Mouse (Mus musculus) intestine, embryonic 14.5 days (tissue): ENCODE measurements around the gene Uchl4. TPM values are rescaled to one million over a fixed set of nuclear protein-coding genes. Genes with fewer than 3 reads are reported as not detected.

Experiments
- ATAC-seq: fragments of 200-750 bp; cut with Nextera tagmentation; replicated peaks from 2 replicates; pipeline ENCODE4 v1.8.0; 2017; ENCODE audit warnings: low read depth, moderate number of reproducible peaks, moderate TSS enrichment, moderate library complexity; ENCODE audit not compliant: low FRiP score, low TSS enrichment
- DNase-seq: peaks from one replicate; pipeline ENCODE4 v3.0.0-alpha.2; 2018; ENCODE audit warnings: low spot score
- H3K27ac ChIP-seq: fragments of 300-500 bp; sonication (generic); 2 replicates; pipeline ENCODE4 v1.5.1; 2014; ENCODE audit warnings: low read depth, mild to moderate bottlenecking, control low read depth
- H3K27me3 ChIP-seq: fragments of 300-500 bp; sonication (generic); replicated peaks from 2 replicates; pipeline ENCODE4 v1.6.1; 2014; ENCODE audit warnings: low read length, control low read depth; ENCODE audit not compliant: control insufficient read depth, insufficient read depth
- H3K36me3 ChIP-seq: fragments of 300-500 bp; sonication (generic); 2 replicates; pipeline ENCODE4 v1.6.1; 2014; ENCODE audit warnings: low read length, control low read depth; ENCODE audit not compliant: control insufficient read depth, insufficient read depth
- H3K4me1 ChIP-seq: fragments of 300-500 bp; sonication (generic); replicated peaks from 2 replicates; pipeline ENCODE4 v1.6.1; 2014; ENCODE audit warnings: low read length, control low read depth, mixed read lengths; ENCODE audit not compliant: control insufficient read depth, insufficient read depth
- H3K4me2 ChIP-seq: fragments of 300-500 bp; sonication (generic); 2 replicates; pipeline ENCODE4 v1.6.1; 2014; ENCODE audit warnings: low read length
- H3K4me3 ChIP-seq: fragments of 300-500 bp; sonication (generic); 2 replicates; pipeline ENCODE4 v1.5.1; 2014; ENCODE audit warnings: low read depth, low read length, control low read depth, mixed read lengths
- H3K9ac ChIP-seq: fragments of 300-500 bp; sonication (generic); 2 replicates; pipeline ENCODE4 v1.6.1; 2014; ENCODE audit warnings: mild to moderate bottlenecking, low read length
- H3K9me3 ChIP-seq: fragments of 300-500 bp; sonication (generic); 2 replicates; pipeline ENCODE4 v1.6.1; 2016; ENCODE audit warnings: low read length, control low read depth; ENCODE audit not compliant: control insufficient read depth
- WGBS: fragments of 180-500 bp; shearing (Covaris S2); extraction: QIAGEN DNeasy Blood & Tissue Kit; methylation state at CpG from one replicate; pipeline ENCODE4 v1.1.7; 2014; 5-methylcytosine and 5-hydroxymethylcytosine counted together
- polyA plus RNA-seq: library from polyadenylated mRNA; unstranded; fragments of >200 nt; fragmentation: Nextera tagmentation; extraction: Ambion mirVana; gene quantifications from 2 replicates; pipeline ENCODE4 v1.2.1, GENCODE M21; 2014

Uchl4 gene
- polyA plus RNA-seq, 1 experiment from 2014 or later = 4.2 TPM

- 83% methylated on average over 4 of the region's 4 CpGs for WGBS
- DNase-seq (no peak), ATAC-seq (no peak)
- Histone ChIP-seq H3K9me3 (no peaks in the 10 kb centered on the region), H3K27me3 (no peaks in the 10 kb centered on the region), H3K36me3 (no peaks in the 10 kb centered on the region), H3K27ac (no peak overlapping the region), H3K4me2 (no peak overlapping the region), H3K4me1 (peaks cover 9% of the 10 kb centered on the region; the same call in 1 of the 2 replicates), H3K9ac (no peak overlapping the region), H3K4me3 (no peak overlapping the region)
Observed at GRCm38 (mm10) chr9:64221480-64221879, 13.5 kb upstream of the Uchl4 start.

- no peak overlapping the region for H3K27ac ChIP-seq
- 64% methylated on average over 2 of the region's 2 CpGs for WGBS
- no peaks in the 10 kb centered on the region for H3K9me3 ChIP-seq
- ATAC-seq = no peak
- H3K4me2 ChIP-seq = no peak overlapping the region
- H3K27me3 ChIP-seq = no peaks in the 10 kb centered on the region
- no peak overlapping the region for H3K4me3 ChIP-seq
- H3K9ac ChIP-seq = no peak overlapping the region
- no peak for DNase-seq
- 0 out of 2 replicates have a peak, but pooled peaks cover 9% of the 10 kb centered on the region for H3K4me1 ChIP-seq
- no peaks in the 10 kb centered on the region for H3K36me3 ChIP-seq
Observed at GRCm38 (mm10) chr9:64222098-64222497, 12.9 kb upstream of the Uchl4 start.

GRCm38 (mm10) chr9:64225805-64226204, 9.2 kb upstream of the Uchl4 start:
- H3K36me3 ChIP-seq = no peaks in the 10 kb centered on the region
- H3K27ac ChIP-seq = no peak overlapping the region
- peaks cover 10% of the 10 kb centered on the region for H3K4me1 ChIP-seq
- no peak for DNase-seq
- no peaks in the 10 kb centered on the region for H3K9me3 ChIP-seq
- ATAC-seq = peak; percentile 88
- H3K4me2 ChIP-seq = no peak overlapping the region
- no peak overlapping the region for H3K4me3 ChIP-seq
- H3K9ac ChIP-seq = no peak overlapping the region
- no peaks in the 10 kb centered on the region for H3K27me3 ChIP-seq

DNA sequence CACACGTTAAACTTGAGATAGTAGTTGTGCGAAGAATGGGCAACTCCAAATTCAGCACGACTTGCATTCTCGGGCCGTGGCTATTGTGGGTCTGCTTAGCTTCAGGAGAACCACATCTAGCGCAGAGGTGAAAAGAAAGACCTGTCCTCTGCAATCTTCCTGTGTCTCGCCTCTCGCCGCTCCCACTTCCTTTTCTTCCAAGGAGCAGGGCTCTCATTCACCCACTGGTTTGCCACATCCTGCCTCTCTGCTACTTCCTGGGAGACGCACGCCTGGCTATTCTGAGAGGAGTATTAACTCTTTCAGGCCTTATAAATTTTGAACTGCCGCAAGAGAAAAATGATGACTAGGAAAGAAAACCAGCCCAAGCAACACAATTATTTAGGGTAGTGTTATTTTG, 7.3 kb upstream of the Uchl4 start:
- Histone ChIP-seq H3K9me3 (no peaks in the 10 kb centered on the region), H3K27me3 (no peaks in the 10 kb centered on the region), H3K4me3 (no peak overlapping the region), H3K27ac (no peak overlapping the region), H3K9ac (no peak overlapping the region), H3K4me1 (peaks cover 28% of the 10 kb centered on the region), H3K36me3 (no peaks in the 10 kb centered on the region), H3K4me2 (no peak overlapping the region)
- 49% methylated on average over 12 of the region's 12 CpGs for WGBS
- ATAC-seq (no peak), DNase-seq (no peak)

GRCm38 (mm10) chr9:64228972-64229371, 6.0 kb upstream of the Uchl4 start:
- Histone ChIP-seq H3K4me3 (no peak overlapping the region), H3K9ac (no peak overlapping the region), H3K4me1 (peaks cover 36% of the 10 kb centered on the region), H3K36me3 (no peaks in the 10 kb centered on the region), H3K4me2 (no peak overlapping the region), H3K9me3 (no peaks in the 10 kb centered on the region), H3K27ac (no peak overlapping the region), H3K27me3 (no peaks in the 10 kb centered on the region)
- DNase-seq (no peak), ATAC-seq (no peak)

GRCm38 (mm10) chr9:64231171-64231570, 3.8 kb upstream of the Uchl4 start:
- 26% methylated on average over 5 of the region's 5 CpGs for WGBS
- Histone ChIP-seq H3K27ac (peak overlapping the region; percentile 90), H3K4me2 (no peak overlapping the region), H3K36me3 (no peaks in the 10 kb centered on the region; the same call in 1 of the 2 replicates), H3K4me3 (no peak overlapping the region), H3K9me3 (no peaks in the 10 kb centered on the region), H3K9ac (no peak overlapping the region), H3K27me3 (no peaks in the 10 kb centered on the region), H3K4me1 (peaks cover 46% of the 10 kb centered on the region)
- DNase-seq = no peak
- peak; percentile 24; the same call in 1 of the 2 replicates for ATAC-seq

GRCm38 (mm10) chr9:64231674-64232073, 3.3 kb upstream of the Uchl4 start:
- no peak overlapping the region for H3K4me3 ChIP-seq
- H3K4me2 ChIP-seq = no peak overlapping the region
- H3K9ac ChIP-seq = no peak overlapping the region
- WGBS = 53% methylated on average over 3 of the region's 3 CpGs
- H3K4me1 ChIP-seq = peaks cover 46% of the 10 kb centered on the region
- H3K36me3 ChIP-seq = no peaks in the 10 kb centered on the region; the same call in 1 of the 2 replicates
- H3K27me3 ChIP-seq = no peaks in the 10 kb centered on the region
- DNase-seq (no peak), ATAC-seq (no peak)
- no peaks in the 10 kb centered on the region for H3K9me3 ChIP-seq
- peak overlapping the region; percentile 90 for H3K27ac ChIP-seq

DNA sequence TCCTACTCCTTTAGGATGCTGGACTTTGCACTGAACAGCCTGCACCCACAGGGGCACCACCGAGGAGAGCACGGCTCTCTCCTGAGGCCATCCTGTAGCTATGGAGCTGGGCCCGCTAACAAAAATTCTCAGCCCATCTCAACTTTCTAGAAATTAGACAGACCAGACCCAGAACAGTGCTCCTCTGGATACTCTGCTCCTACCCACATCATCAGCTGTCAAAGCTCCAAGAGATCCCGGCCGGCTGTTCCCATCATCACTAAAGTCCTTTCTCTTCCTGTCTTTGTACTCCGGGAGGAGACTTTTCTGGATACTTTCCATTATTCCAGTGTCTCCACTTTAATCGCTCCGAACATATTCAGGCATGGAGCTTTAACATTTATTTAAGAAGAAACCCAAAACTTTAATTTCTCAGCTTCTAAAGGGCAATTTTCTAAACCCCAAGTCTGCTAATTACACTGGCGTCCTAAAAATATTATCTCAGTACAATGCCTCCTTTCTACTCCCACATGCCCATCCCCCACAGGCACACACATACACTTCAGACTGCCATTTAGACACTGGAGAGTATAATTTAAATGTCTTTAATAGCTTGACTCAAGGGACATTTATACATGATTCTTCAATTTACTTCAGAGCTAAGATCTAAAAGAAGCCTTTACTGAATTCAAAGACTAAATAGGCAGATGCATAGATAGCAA, 2.6 kb upstream of the Uchl4 start:
- Histone ChIP-seq H3K4me3 (no peak overlapping the region), H3K27ac (peak overlapping the region; percentile 90), H3K4me2 (peak overlapping the region; percentile 13; the same call in 1 of the 2 replicates), H3K9ac (no peak overlapping the region), H3K9me3 (no peaks in the 10 kb centered on the region), H3K4me1 (peaks cover 46% of the 10 kb centered on the region), H3K36me3 (no peaks in the 10 kb centered on the region; the same call in 1 of the 2 replicates), H3K27me3 (no peaks in the 10 kb centered on the region)
- 36% methylated on average over 9 of the region's 9 CpGs for WGBS
- DNase-seq (no peak), ATAC-seq (peak; percentile 60; the same call in 1 of the 2 replicates)

DNA sequence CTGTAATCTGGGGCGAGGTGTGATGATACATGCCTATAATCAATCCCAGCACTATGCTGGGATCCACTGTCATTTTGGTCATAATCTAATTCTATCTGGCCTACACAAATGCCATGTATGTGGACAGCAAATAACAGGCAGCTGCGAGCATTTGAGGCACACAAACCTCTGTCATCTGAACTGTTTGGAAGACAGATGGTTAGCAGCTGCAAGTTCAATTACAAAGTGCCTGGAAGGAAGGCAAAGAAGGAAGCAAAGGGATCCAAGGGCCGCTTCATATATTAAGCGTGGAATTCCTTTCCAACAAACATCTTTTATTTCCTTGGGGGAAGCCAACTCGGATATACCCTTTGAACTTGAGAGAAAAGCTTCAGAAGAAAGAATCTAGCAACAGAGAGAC, 1.3 kb upstream of the Uchl4 start:
- ATAC-seq = 0 out of 2 replicates have a peak, but pooled peaks have one; percentile 47
- H3K4me1 ChIP-seq = peaks cover 46% of the 10 kb centered on the region

More for the DNA sequence above, 1.3 kb upstream of the Uchl4 start:
- 34% methylated on average over 5 of the region's 5 CpGs for WGBS
- Histone ChIP-seq H3K27me3 (no peaks in the 10 kb centered on the region), H3K9me3 (no peaks in the 10 kb centered on the region), H3K9ac (0 out of 2 replicates have a peak overlapping the region, but pooled peaks have one; percentile 3), H3K36me3 (no peaks in the 10 kb centered on the region; the same call in 1 of the 2 replicates), H3K4me2 (no peak overlapping the region), H3K4me3 (no peak overlapping the region), H3K27ac (peak overlapping the region; percentile 90; the same call in 1 of the 2 replicates)
- DNase-seq = no peak
